Comparison of ENCODE assay signal across 8 mouse cellular contexts in genomic region chr16:13158906-13159889, GRCm38 (mm10). TPM values are rescaled to one million over a fixed set of nuclear protein-coding genes. Genes with fewer than 3 reads are reported as not detected.
A peak's percentile ranks its signal among the peaks of the same experiment; 100 is the strongest.
DNase-seq lines count a peak whose midpoint lies in the region; ATAC-seq and TF ChIP-seq lines count a peak whose summit lies in the region.

No protein-coding gene starts in this region.

- peak; percentile 72 for ATAC-seq in embryonic facial prominence, embryonic 11.5 days (replicated peaks; ENCODE audit: insufficient number of reproducible peaks, low FRiP score, low TSS enrichment, low read depth)
- peak; percentile 44; the same call in 1 of the 2 replicates for ATAC-seq in heart, embryonic 15.5 days (replicated peaks; ENCODE audit: insufficient number of reproducible peaks, insufficient read depth, low FRiP score, low read depth)
- peak; percentile 87 for ATAC-seq in kidney, embryonic 16.5 days (ENCODE audit: low FRiP score, low TSS enrichment)
- ATAC-seq in liver, postnatal 0 days: no peak
- ATAC-seq in neural tube, embryonic 12.5 days (ENCODE audit: low FRiP score, low read depth): peak; percentile 45; the same call in 1 of the 2 replicates

- no peaks in the 10 kb centered on the region for H3K27me3 ChIP-seq in testis, adult 2 months (ENCODE audit: control insufficient read depth, insufficient read depth, low read length)
- H3K27me3 ChIP-seq in embryonic facial prominence, embryonic 11.5 days (ENCODE audit: control insufficient read depth, insufficient read depth, low read length): no peaks in the 10 kb centered on the region
- no peaks in the 10 kb centered on the region for H3K27me3 ChIP-seq in heart, embryonic 15.5 days
- no peaks in the 10 kb centered on the region for H3K27me3 ChIP-seq in kidney, embryonic 16.5 days (ENCODE audit: insufficient read depth, low read length)
- no peaks in the 10 kb centered on the region for H3K27me3 ChIP-seq in liver, postnatal 0 days (ENCODE audit: insufficient read depth, low read length)
- no peaks in the 10 kb centered on the region for H3K27me3 ChIP-seq in neural tube, embryonic 12.5 days (replicated peaks)

- H3K27ac ChIP-seq in testis, adult 2 months (ENCODE audit: control insufficient read depth, insufficient read depth, low read depth, low read length): no peak overlapping the region
- no peak overlapping the region for H3K27ac ChIP-seq in embryonic facial prominence, embryonic 11.5 days (replicated peaks; ENCODE audit: low read depth, low read length)
- H3K27ac ChIP-seq in heart, embryonic 15.5 days: 0 out of 2 replicates have a peak overlapping the region, but pooled peaks have one; percentile 16
- no peak overlapping the region for H3K27ac ChIP-seq in kidney, embryonic 16.5 days (ENCODE audit: low read length)
- no peak overlapping the region for H3K27ac ChIP-seq in liver, postnatal 0 days (ENCODE audit: low read depth)
- H3K27ac ChIP-seq in neural tube, embryonic 12.5 days: no peak overlapping the region

- no peaks in the 10 kb centered on the region for H3K36me3 ChIP-seq in testis, adult 2 months (ENCODE audit: control insufficient read depth, insufficient read depth, low read length)
- no peaks in the 10 kb centered on the region for H3K36me3 ChIP-seq in embryonic facial prominence, embryonic 11.5 days (replicated peaks; ENCODE audit: control insufficient read depth, insufficient read depth, low read depth, low read length)
- no peaks in the 10 kb centered on the region for H3K36me3 ChIP-seq in heart, embryonic 15.5 days
- no peaks in the 10 kb centered on the region for H3K36me3 ChIP-seq in kidney, embryonic 16.5 days (ENCODE audit: insufficient read depth, low read length)
- H3K36me3 ChIP-seq in liver, postnatal 0 days (replicated peaks; ENCODE audit: insufficient read depth, low read length): no peaks in the 10 kb centered on the region
- H3K36me3 ChIP-seq in neural tube, embryonic 12.5 days: no peaks in the 10 kb centered on the region

- H3K4me2 ChIP-seq in embryonic facial prominence, embryonic 11.5 days (ENCODE audit: low read depth, low read length): no peak overlapping the region
- H3K4me2 ChIP-seq in heart, embryonic 15.5 days: peak overlapping the region; percentile 68
- peak overlapping the region; percentile 62 for H3K4me2 ChIP-seq in kidney, embryonic 16.5 days (replicated peaks; ENCODE audit: low read depth, low read length)
- peak overlapping the region; percentile 57 for H3K4me2 ChIP-seq in liver, postnatal 0 days (ENCODE audit: low read depth, low read length)
- no peak overlapping the region; the same call in 1 of the 2 replicates for H3K4me2 ChIP-seq in neural tube, embryonic 12.5 days (replicated peaks)

- no peak overlapping the region for H3K9ac ChIP-seq in embryonic facial prominence, embryonic 11.5 days (replicated peaks; ENCODE audit: low read length)
- H3K9ac ChIP-seq in heart, embryonic 15.5 days: no peak overlapping the region
- H3K9ac ChIP-seq in kidney, embryonic 16.5 days (replicated peaks; ENCODE audit: low read length): no peak overlapping the region
- H3K9ac ChIP-seq in liver, postnatal 0 days (replicated peaks): no peak overlapping the region
- H3K9ac ChIP-seq in neural tube, embryonic 12.5 days: no peak overlapping the region

- no peaks in the 10 kb centered on the region for H3K9me3 ChIP-seq in embryonic facial prominence, embryonic 11.5 days (replicated peaks; ENCODE audit: control insufficient read depth, low read length)
- H3K9me3 ChIP-seq in heart, embryonic 15.5 days (replicated peaks): no peaks in the 10 kb centered on the region
- H3K9me3 ChIP-seq in kidney, embryonic 16.5 days (ENCODE audit: low read length): no peaks in the 10 kb centered on the region
- no peaks in the 10 kb centered on the region for H3K9me3 ChIP-seq in liver, postnatal 0 days (ENCODE audit: low read length)
- H3K9me3 ChIP-seq in neural tube, embryonic 12.5 days: no peaks in the 10 kb centered on the region

- peaks cover 5% of the 10 kb centered on the region for H3K4me1 ChIP-seq in testis, adult 2 months (ENCODE audit: control insufficient read depth, insufficient read depth, low read length)
- H3K4me1 ChIP-seq in embryonic facial prominence, embryonic 11.5 days (ENCODE audit: control insufficient read depth, insufficient read depth, low read length): no peaks in the 10 kb centered on the region
- H3K4me1 ChIP-seq in heart, embryonic 15.5 days (replicated peaks): peaks cover 21% of the 10 kb centered on the region
- H3K4me1 ChIP-seq in kidney, embryonic 16.5 days (ENCODE audit: insufficient read depth, low read length): peaks cover 8% of the 10 kb centered on the region
- no peaks in the 10 kb centered on the region for H3K4me1 ChIP-seq in liver, postnatal 0 days (ENCODE audit: insufficient read depth)
- no peaks in the 10 kb centered on the region for H3K4me1 ChIP-seq in neural tube, embryonic 12.5 days

- TF ChIP-seq CTCF in testis, adult 2 months (IDR thresholded peaks at IDR 0.05; ENCODE audit: control insufficient read depth, insufficient read depth, insufficient replicate concordance, low read depth, low read length): no peak
- TF ChIP-seq CTCF in liver, postnatal 0 days (IDR thresholded peaks at IDR 0.05; ENCODE audit: low read depth): no peak

- no peak for TF ChIP-seq EP300 in liver, postnatal 0 days (IDR thresholded peaks at IDR 0.05; ENCODE audit: low read depth)

- WGBS in embryonic facial prominence, embryonic 11.5 days: 56% methylated on average over 13 of the region's 13 CpGs
- WGBS in heart, embryonic 15.5 days: 23% methylated on average over 13 of the region's 13 CpGs
- WGBS in kidney, embryonic 16.5 days: 30% methylated on average over 13 of the region's 13 CpGs
- 27% methylated on average over 13 of the region's 13 CpGs for WGBS in liver, postnatal 0 days (ENCODE audit: insufficient replicate concordance)
- 54% methylated on average over 13 of the region's 13 CpGs for WGBS in neural tube, embryonic 12.5 days

- peak overlapping the region; percentile 41 for H3K4me3 ChIP-seq in testis, adult 2 months (ENCODE audit: control insufficient read depth, low read depth, low read length)
- no peak overlapping the region for H3K4me3 ChIP-seq in embryonic facial prominence, embryonic 11.5 days (ENCODE audit: low read depth, low read length)
- H3K4me3 ChIP-seq in heart, embryonic 15.5 days: no peak overlapping the region
- no peak overlapping the region for H3K4me3 ChIP-seq in kidney, embryonic 16.5 days (ENCODE audit: low read length)
- H3K4me3 ChIP-seq in liver, postnatal 0 days (ENCODE audit: low read depth, low read length): no peak overlapping the region
- no peak overlapping the region for H3K4me3 ChIP-seq in neural tube, embryonic 12.5 days

- no peak for TF ChIP-seq POLR2A in testis, adult 2 months (IDR thresholded peaks at IDR 0.05; ENCODE audit: control insufficient read depth, low read depth, low read length)

- DNase-seq in testis, postnatal 14 days (ENCODE audit: low spot score): no peak
- DNase-seq in embryonic facial prominence, embryonic 11.5 days (ENCODE audit: low spot score): no peak
- no peak for DNase-seq in liver, postnatal 0 days
- DNase-seq in yolk sac, embryonic 10.5 days (ENCODE audit: low spot score): no peak

RNA-seq across cellular contexts. Expression of gene Ercc4, which starts 49.7 kb away (rescaled TPM):
- 30.7 and 33.8 TPM in 2 replicates for polyA plus RNA-seq in testis, adult 2 months (2012; rRNA removed)
- polyA plus RNA-seq in embryonic facial prominence, embryonic 11.5 days (2014; fragmentation: Nextera tagmentation; extraction: Ambion mirVana): 12.4 and 12.6 TPM in 2 replicates
- 7.0 and 9.2 TPM in 2 replicates for polyA plus RNA-seq in heart, embryonic 15.5 days (2015; fragmentation: Nextera tagmentation; extraction: Ambion mirVana)
- polyA plus RNA-seq in kidney, embryonic 16.5 days (2015; fragmentation: Nextera tagmentation; extraction: Ambion mirVana): 14.4 and 16.7 TPM in 2 replicates
- 2.6 and 3.2 TPM in 2 replicates for polyA plus RNA-seq in liver, postnatal 0 days (2015; fragmentation: Nextera tagmentation; extraction: Ambion mirVana)
- polyA plus RNA-seq in neural tube, embryonic 12.5 days (2016; fragmentation: Nextera tagmentation; extraction: Ambion mirVana): 14.8 and 15.6 TPM in 2 replicates

Comparison
In these comparisons a context has a peak if more than half of its experiments do, and no peak if none do; other contexts are left out.
1. H3K4me2 ChIP-seq: peak in heart, embryonic 15.5 days (single experiment), kidney, embryonic 16.5 days (single experiment) and liver, postnatal 0 days (single experiment); none in embryonic facial prominence, embryonic 11.5 days (single experiment) and neural tube, embryonic 12.5 days (single experiment).